Mouse (Mus musculus) gastrocnemius, postnatal 4 days (tissue): Measurements from ENCODE around the gene Taf6. TPM values are rescaled to one million over a fixed set of nuclear protein-coding genes. Genes with fewer than 3 reads are reported as not detected.
"Not testable (repeated sequence)": the region's sequence is repeated elsewhere in the genome, so short reads cannot be mapped to it uniquely, and the experiment has no call there.

Experiments
- DNase-seq, 2 experiments: peaks; one replicate each; pipeline ENCODE4 v3.0.0; 2021 to 2022; ENCODE audit warnings: low spot score in 2 of 2, mixed read lengths in 2 of 2
- long read RNA-seq, 2 experiments: library from polyadenylated mRNA; stranded (forward); transcript quantifications; one replicate each; pipeline ENCODE4 v2.0.0; 2021
- total RNA-seq, 2 experiments: library from RNA; stranded (reverse); gene quantifications; 2 replicates each; pipeline ENCODE4 v1.2.3; 2021

The Taf6 gene
- 10 to 100 TPM; 31.0 to 33.6 TPM for total RNA-seq
- long read RNA-seq, experiment 1, transcript Taf6-201 (15 exons, 2,304 nt), result major isoform, 48 of 87 reads
- long read RNA-seq, experiment 1, partial matches to known transcripts, result 6 of 87 reads
- long read RNA-seq, experiment 1, other reads (novel, unspliced or antisense), result 29 of 87 reads
- long read RNA-seq, experiment 2, transcript Taf6-201 (15 exons, 2,304 nt), result major isoform, 52 of 71 reads
- long read RNA-seq, experiment 2, partial matches to known transcripts, result 3 of 71 reads
- long read RNA-seq, experiment 2, other reads (novel, unspliced or antisense), result 16 of 71 reads

DNA sequence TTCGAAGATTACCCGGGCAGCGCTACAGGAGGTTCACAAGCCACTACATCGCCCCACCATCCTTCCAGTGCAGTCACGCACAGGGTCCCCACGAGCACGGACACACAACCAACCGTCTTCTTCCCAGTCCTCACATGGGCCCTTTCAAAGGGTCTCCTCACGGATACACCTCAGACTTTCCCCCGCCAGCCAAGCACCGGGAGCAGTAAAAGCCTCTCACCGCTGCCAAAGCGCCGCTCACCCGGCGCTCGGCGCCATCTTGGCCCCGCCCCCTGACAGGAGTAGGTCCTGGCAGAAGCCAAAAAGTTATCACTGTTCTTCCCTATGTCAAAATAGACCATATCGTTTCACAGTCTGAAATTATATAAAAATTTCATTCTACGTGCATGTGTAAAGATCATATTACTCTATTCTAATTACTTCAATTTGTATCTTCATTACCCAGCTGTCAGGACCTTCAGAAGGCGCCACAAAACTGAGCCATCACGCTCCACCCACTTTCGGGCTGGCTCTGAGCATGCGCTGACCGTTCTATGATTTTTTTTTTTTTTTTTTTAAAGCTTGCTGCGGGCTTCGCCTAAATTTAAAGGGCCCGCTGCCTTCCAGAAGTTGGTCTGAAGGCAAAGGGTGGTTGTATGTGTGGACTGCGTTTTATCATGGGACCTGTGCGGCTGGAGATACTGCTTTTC lies at the start of gene Taf6, which contains the start of gene Cnpy4:
TSS of gene Taf6 (minus strand) at position 502 of the 689 bp plus-strand sequence.
TSS of gene Cnpy4 (plus strand) at position 536 of the 689 bp plus-strand sequence.
- peak; percentile 66 to 85 for DNase-seq

DNA sequence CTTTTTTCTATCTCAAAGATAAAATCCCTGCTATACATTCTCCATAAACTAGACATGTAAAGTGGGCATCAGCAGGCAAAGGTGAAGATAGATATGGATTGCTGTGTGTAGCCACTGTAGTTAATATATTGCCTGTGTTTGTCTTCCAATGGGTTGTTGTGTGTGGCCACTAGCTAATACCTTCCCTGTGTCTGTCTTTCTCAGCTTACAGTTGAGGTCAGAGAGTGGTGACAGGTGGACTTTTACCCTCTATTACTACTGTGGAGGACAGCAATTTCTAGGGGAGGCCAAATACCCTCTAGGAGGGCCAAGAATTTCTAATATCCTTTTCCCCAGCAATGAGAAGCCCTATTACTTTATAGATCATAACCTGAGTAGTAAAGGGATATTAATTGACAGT lies 47.0 kb upstream of the Taf6 start:
- no peak for DNase-seq

DNA sequence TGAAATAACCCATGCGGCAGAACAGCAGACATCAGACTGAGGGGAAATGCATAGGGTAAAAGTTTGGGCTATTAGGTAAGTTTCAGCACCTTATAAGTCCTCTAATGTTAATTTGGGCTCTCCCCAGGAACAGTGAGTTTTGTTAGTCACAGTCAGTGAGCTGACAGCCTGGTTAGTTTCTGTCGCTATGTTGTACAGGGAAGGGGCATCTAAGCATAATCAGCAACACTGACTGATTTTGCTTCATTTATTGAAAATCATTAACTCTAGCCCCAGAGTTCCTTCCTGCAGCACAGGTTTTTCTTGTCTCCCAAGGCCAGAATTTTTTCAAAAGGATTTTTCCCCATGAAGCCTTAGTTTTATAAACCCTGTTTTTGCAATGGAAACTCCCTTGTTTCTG lies 46.5 kb upstream of the Taf6 start:
- no peak for DNase-seq

DNA sequence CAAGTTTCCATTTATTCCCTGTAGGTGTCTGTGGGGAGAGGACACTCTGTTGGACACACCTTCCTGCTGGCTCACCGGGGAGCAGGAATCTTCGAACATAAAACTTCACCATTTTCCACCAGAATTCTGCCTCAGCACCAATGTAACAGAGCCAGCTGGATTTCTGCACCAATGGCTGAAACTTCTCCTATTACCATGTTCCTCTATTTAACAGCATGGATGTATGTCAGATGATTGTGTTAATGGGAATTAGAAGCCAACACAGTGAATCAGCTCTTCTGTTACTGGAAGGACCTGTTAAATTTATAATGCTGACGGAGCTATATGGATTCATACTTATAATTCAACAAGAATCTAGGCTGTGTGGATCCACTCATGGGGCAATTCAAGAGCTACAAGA lies 42.3 kb upstream of the Taf6 start:
- no peak for DNase-seq

DNA sequence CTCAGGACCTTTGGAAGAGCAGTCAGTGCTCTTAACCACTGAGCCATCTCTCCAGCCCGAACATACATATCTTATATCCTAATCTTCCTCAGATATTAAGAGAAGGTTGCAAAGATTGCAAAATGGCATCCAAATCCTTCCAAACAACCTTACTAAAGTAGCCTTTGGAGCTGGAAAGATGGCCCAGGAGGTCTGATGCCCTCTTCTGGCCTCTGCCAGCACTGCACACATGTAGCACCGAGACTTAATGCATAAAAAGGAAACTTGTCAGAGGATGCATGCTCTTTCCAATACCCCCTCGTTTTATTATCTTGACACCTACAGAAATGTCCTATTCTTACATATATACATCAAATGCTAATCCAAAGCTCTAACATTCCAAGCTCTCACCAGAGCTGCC lies 40.8 kb upstream of the Taf6 start:
- no peak for DNase-seq

DNA sequence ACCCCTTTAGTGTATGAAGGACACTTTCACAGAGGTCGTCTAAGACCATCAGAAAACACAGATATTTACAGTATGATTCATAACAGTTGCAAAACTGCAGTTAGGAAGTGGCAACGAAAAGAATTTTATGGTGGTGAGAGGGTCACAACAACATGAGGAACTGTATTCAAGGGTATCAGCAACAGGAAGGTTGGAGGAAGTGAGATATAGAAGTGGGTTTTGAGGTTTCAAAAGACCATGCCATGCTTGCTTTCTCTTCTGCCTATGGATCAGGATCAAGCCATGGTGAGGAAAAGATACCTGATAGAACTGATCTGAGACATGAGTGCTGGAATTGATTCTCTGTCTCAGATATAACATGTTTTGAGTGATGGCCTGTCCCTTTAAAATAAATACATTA lies 40.1 kb upstream of the Taf6 start:
- DNase-seq, result no peak

DNA sequence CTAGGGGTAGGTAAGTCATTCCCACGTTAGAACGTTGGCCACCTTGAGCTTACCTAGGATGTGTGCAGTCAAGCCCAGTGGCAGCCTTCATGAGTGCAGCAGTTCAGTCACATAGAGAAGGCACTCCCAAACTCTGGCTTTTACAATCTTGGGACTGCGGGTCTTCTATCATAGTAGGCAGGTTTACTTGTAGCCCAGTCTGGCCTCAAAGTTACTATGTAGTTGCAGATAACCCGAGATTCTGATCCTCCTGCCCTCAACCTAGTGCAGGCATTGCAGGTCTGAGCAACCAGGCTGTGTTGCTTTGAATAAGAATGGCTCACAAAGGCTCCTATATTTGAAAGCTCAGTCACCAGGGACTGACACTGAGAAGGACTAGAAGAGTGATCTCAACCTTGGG lies 39.2 kb upstream of the Taf6 start:
- no peak for DNase-seq

DNA sequence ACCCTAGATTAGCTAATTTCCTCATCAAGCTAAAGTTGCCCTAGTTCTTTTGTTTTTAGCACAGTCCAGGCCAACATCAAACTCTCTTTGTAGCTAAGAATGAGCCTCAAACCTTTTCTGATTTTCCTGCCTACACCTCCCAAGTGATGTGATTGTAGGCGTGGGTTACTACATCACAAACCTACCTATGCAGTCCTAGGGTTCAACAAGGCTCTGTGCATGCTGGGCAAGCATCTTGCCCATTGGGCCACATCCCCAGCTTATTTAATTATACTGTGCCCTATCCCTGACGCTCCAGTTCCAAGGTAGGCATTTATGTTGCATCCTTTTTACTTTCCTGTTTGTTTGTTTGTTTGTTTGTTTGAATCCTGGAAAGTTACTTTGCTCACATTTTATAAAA lies 38.4 kb upstream of the Taf6 start, which contains the start of gene Nxpe5:
TSS of gene Nxpe5 (plus strand) at position 199 of the 400 bp plus-strand sequence.
- DNase-seq, result no peak

DNA sequence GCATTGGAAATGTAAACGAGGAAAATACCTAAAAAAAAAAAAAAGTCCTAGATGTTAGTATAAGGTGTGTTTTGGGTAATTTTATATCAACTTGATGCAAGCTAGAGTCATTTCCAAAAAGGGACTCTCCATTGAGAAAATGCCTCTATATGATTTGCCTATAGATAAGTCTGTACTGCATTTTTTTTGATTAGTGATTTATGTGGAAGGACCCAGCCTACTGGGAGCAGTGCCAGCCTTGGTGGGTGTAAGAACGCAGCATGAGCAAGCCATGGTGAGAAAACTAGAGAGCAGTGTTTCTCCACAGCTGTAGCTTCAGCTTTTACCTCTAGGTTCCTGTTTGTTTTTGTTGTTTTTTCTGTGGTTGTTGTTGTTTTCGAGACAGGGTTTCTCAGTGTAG lies 36.0 kb upstream of the Taf6 start:
- DNase-seq, result no peak

DNA sequence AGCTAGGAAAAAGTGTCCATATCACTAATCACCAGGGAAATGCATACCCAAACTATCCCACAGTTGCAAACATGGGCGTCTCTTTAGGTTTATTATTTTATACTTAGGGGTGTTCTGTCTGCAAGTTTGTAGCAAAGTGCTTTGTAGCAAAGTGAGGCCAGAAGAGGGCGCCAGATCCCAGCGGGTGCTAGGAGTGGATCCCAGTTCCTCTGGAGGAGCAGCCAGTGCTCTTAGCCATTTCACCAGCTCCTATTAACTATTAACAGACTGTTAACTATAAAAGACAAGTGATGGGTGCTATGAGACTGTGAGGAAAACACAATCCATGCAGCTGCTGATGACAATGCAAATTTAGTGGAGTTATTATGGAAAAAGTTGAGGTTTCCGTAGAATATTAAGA lies 34.9 kb upstream of the Taf6 start:
- peak; percentile 71 to 84 for DNase-seq

DNA sequence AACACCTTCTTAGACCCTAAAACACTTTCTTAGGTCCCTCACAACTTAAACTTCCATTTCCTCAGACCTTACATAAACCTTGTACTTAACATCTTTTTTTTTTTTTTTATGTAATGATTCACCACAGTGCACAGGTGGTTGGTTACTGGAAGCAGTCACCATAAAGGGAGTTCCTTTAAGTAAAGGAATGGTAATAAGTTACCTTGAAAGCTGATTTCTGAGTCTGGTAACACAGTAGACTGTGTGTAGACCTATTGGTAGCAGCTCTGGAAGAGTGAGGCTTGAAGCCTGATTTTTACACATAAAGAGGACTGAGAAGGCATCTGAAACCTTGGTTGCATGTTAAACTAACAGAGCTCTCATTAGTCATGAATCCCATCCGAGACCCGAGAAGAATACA lies 32.6 kb upstream of the Taf6 start:
- no peak for DNase-seq

DNA sequence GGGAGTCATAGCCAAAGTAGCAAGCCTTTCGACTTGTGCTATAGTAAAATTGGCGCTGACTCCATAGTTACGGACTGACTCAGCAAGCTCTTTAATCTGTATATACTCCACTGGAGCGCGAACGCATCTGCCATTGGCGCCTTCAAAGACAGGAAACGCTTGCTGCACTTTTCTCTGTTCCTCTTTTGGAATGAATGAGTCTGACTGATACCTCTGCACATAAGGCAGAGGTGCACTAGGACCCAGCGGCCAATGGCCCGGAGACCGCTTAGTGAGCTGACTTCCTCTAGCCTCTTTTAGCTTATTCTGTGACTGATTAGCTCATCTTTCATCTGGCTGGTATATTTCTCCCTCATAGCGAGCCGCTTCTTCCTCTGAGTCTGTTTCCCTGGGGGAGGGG lies 29.4 kb upstream of the Taf6 start:
- not testable (repeated sequence) for DNase-seq

DNA sequence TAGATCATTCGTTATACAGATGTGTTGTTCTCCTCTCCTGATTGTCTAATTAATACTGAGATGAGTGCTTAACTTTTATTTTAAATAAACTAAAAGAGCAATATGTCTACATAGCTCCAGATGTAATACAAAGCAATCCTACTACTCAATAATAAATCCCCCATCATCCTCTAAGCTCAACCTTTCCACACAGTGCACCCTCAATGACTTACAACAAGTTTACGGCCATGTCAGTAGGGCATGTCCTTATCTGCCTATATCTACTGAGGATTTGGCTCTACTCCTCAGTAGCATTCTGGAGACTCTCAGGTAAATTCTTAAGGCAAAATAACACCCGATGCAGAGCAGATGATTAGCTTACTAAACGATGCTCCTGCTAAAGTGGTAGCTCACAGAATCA lies 20.6 kb upstream of the Taf6 start:
- no peak for DNase-seq

DNA sequence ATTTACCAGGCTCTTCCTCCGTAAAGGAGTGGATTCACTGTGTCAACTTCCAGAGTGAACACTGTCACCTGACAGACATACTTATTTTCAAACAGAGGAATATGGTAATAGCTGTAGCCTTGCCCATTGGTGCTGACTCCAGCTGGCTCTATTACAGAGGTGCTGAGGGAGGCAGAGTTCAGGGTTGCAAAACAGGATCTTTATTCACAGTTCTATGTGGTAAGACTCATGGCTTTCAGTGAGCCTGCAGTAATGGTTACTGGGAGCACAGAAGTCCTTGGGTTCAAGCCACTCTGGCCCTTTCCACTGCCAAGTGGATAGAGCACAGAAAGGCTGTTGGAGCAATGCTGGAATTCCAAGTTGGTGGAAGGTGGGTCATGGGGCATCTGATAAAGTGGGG lies 20.0 kb upstream of the Taf6 start:
- DNase-seq, result no peak

DNA sequence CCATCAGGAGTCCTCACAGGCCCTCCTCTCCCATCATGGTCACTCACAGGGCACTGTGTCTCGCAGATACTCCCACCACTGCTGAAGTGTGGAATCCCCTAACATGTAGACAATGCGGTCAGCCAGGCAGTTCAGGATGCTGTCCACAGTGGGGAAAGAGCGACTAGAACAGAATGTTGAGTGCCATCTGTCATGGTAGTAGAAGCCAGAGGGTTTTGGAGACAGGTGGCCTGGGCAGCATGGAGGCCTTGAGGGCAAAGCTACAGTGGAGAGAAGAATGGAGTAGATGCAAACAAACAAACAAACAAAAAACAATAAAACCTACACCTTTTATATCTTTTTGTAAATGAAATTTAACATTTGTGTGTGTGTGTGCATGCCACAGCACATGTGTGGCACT lies 14.8 kb upstream of the Taf6 start:
- DNase-seq, result no peak

DNA sequence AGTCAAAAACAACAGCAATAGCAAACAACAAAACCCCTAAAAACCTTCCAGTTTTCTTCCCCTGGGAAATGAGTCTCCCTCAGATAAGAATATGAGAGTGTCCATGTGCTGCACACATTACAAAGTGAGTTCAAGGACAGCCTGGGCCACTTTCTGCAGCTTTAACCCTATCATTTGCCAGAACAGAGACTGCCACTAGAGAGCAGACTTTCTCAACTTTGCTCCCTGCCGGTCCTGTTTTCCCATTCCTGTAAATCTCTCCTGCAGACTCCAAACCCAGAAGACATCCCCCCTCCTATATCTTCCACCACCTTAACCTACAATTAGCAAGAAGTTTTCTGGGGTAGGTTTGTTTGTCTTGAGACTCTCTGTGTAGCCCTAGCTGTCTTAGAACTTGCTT lies 12.3 kb upstream of the Taf6 start:
- no peak for DNase-seq

DNA sequence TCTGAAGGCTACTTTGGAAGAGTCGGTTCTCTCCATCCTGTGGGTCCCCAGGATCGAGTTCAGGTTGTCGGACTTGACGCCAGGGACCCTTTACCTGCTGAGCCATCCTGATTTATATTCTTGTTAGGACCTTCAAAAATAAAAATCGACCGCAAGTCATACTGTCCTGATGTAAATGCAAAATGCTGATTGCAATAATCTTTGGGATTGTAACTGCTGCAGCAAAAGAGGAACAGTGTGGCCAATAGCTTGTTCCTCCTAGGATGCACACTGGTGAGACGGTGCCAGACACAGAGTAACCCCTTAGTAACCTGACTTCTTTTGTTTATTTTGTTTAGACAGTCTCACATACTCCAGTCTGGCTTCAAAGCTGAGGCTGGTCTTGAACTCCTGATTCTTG lies 8.2 kb upstream of the Taf6 start:
- DNase-seq, result no peak

DNA sequence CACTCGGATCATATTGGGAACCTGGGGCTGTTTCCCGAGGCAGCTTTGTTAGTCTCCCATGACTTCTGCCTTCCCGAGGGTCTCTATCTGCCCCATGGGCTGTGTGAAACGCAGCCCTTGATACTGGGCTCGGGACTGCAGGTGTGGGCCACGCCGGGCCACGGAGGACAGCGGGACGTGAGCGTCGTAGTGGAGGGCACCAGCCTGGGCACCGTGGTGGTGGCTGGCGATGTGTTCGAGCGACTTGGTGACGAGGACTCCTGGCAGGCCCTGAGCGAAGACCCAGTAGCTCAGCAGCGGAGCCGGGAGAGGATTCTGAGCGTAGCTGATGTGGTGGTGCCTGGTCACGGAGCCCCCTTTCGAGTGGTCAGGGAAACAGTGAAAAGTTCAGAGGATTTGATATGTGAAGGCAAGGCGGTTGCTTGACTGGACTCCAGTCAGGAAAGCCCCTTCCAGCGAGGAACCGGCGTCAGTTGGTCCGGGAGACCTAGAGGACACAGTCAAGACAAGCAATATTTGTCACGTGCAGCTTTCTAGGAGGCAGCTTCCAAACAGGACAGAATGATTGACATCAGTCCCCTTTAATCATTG lies 7.6 kb upstream of the Taf6 start:
- peak in 1 of 2 experiments; percentile 44 for DNase-seq

DNA sequence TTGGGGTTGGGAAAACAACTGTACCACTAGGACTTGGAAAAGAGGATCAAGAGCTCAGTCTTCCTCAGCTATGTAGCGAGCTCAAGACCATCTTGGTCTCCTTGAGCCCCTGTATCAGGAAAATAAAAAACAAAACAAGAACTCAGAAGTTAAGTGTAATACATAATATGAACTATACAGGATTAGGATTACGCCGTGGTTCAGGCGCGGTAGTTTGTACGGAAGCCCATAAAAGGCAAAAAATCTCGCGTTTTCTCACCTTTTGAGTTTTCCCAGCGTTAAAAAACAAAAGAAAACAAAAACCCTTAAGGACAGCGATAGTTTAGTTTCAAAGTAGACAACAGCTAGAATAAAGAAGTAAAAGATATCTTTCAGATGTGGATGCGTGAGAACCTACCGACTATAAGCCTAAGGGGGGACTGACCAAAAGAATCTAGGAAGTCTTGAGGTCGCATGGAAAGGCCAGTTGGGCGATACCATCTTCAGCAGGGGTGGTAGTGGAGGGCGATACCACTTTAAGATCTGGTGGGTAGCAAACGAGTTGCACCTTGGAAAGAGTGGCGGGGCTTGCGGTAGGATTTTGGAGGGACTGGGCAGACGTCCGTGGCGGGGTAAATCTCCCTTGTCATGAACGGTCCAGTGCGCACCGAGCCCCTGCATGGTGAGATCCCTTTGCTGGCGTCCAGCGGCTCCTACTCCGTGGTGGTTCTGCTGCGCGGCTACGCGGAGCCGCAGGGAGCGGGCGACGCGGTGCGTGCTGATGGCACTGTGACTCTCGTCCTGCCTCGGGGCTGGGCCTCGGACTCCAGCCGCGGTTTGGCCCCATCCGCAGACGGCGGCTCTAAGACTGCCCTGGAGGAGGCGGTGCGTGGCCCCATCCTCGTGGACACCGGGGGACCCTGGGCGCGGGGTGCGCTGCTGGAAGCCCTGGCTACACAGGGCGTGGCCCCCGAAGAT lies 6.8 kb upstream of the Taf6 start, which contains the start of gene Mblac1:
TSS of gene Mblac1 (plus strand) at position 544 of the 957 bp plus-strand sequence.
- peak; percentile 47 to 80 for DNase-seq

DNA sequence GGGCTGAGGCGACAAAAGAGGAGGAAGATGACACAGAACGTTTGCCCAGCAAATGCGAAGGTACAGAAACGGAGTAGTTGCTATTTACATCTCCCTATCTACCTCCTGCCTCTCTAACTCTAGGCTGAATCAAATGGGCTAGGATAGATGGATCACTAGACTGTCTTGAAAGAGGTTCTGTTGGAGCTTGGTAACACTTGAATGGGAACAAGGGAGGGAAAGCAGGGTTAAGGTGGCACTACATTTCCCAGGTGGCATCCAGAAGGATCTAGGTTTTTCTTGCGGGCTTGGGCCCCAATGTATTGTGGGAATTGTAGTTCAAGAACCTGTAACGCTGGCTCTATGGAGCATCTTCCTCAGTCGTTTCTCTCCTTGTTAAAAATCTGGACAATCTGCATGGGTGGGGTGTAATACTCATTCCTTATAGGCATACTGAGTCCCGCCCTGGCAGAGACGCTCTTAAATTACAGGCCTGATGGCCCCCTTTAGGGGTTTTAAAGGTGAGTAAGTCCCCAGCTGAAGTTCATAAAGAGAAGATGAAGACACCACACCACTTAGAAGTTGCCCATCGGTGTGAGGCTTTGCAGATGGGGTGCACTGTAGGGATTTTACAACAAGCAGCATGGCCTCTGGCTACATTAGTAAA lies 533 bp upstream of the Taf6 start:
- DNase-seq, result peak in 1 of 2 experiments; percentile 64

DNA sequence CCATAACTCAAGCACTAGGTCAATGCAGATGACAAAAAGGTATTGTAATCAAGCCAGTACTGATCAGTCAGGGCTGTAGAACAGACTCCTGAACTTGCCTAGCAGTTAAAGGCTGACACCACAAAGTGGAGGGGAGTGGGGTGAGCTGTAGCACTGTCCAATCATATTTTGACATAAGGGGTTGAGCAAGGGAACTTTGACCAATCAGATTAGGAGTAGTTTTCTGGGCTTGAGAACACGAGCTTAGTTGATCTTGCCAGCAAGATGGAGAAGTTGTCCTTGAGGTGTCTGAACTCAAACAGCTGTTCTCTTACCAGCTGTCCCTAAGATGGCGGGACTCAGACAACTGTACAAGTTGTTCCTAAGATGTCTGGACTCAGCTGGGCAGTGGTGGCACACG lies 14.0 kb downstream of the Taf6 start:
- no peak for DNase-seq
